Mouse (Mus musculus): ENCODE measurements around the gene Gm28870.
"Not testable (repeated sequence)": the region's sequence is repeated elsewhere in the genome, so short reads cannot be mapped to it uniquely, and the experiment has no call there.

Gene Gm28870

DNA sequence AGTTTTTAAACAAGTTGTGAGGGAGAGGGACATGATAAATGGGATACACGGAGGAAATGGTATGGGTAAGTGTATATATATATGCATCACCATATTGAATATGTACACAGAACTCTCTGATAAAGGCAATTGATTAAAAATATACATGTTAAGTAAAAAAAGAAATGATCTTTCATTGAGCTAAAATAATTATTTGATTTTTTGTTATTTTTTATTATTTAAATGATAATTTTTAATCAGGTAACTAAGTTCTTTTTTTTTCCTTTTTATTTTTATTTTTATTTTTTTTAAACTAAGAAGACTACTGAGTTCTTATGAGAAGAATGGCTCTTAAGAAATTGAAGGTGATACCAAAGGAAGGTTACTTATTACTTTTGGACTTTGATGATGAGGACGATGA, at the start of gene Gm28870:
Gene Gm28870, plus strand, starts transcription at position 301 of the 400 bp plus-strand sequence.
- not testable (repeated sequence) for DNase-seq (ENCODE audit: inconsistent ontology term)
